Mouse (Mus musculus): ENCODE results near the gene Dao. TPM values are rescaled to one million over a fixed set of nuclear protein-coding genes. Genes with fewer than 3 reads are reported as not detected.

The Dao gene
- polyA plus RNA-seq, 1 experiment from 2014 or later, result not detected

DNA sequence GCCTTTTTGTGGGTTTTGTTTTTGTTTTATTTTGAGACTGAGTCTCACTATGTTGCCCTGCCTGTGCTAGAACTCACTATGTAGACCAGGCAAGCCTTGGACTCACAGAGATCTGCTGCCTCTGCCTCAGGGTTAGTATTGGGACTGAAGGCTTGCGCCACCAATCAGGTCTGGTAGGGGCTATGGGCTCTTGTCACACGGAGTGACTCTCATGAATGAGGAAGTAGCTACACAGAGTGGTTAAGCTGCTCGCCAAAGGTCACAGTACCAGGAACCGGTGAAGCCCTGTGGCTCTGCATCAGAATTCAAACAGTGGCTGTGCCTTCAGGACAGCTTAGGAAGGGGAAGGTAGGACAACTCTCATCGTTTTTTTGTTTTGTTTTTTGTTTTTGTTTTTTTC lies 4.1 kb upstream of the Dao start:
- H3K4me3 ChIP-seq, result no peak overlapping the region
- H3K9ac ChIP-seq, result no peak overlapping the region
- peaks cover 18% of the 10 kb centered on the region for H3K4me1 ChIP-seq
- 17% methylated on average over 5 of the region's 5 CpGs for WGBS (ENCODE audit: insufficient replicate concordance)
- H3K27ac ChIP-seq, result no peak overlapping the region
- H3K4me2 ChIP-seq, result no peak overlapping the region
- ATAC-seq, result peak; percentile 14; the same call in 1 of the 2 replicates
- H3K9me3 ChIP-seq (replicated peaks), result no peaks in the 10 kb centered on the region
- H3K27me3 ChIP-seq (replicated peaks), result peaks cover 20% of the 10 kb centered on the region
- no peaks in the 10 kb centered on the region for H3K36me3 ChIP-seq

DNA sequence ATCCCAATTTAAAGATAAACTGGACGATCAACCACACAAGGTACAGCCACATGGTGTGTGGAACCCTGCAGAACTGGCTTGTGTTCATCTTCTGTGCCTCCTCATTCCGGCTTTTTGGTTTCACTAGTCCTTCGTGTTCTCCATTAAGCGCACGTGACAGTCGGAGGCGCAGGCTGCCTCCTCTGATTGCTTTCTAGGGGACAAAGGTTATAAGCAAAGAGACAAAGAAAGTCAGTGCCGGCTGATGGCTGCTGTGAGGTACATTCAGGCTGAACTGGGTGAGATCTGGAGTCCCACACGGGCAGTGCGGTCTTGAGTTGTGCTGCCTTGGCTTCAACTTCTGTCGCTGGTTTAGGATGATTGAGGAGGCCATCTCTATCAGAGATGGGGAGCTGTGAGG lies 1.1 kb downstream of the Dao start:
- no peak for ATAC-seq
- Histone ChIP-seq H3K36me3 (no peaks in the 10 kb centered on the region), H3K9me3 (replicated peaks) (no peaks in the 10 kb centered on the region), H3K9ac (no peak overlapping the region), H3K27me3 (replicated peaks) (0 out of 2 replicates have a peak, but pooled peaks cover 10% of the 10 kb centered on the region), H3K4me3 (no peak overlapping the region), H3K4me1 (peaks cover 25% of the 10 kb centered on the region), H3K4me2 (no peak overlapping the region), H3K27ac (no peak overlapping the region)
- WGBS (ENCODE audit: insufficient replicate concordance), result 71% methylated on average over 11 of the region's 11 CpGs

DNA sequence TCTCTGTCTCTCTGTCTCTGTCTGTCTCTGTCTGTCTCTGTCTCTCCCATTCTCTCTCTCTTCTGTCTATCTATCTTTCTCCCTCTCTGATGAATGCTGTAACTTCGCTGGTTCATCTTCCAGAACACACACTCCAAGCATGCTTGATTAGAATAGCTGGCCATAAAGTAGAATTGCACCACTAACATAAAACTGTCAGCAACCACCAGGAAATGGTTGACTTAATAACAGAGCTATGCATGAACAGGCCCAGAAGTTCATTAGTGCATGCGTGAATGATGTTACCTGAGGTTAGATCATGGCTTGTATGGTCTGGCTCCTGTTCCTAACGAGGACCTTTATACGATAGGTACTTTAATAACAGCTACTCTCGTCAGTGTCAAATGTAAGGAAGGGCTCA lies 1.6 kb downstream of the Dao start:
- Histone ChIP-seq H3K9me3 (replicated peaks) (no peaks in the 10 kb centered on the region), H3K4me2 (no peak overlapping the region), H3K9ac (no peak overlapping the region), H3K4me3 (no peak overlapping the region), H3K27ac (no peak overlapping the region), H3K4me1 (peaks cover 30% of the 10 kb centered on the region), H3K36me3 (no peaks in the 10 kb centered on the region), H3K27me3 (replicated peaks) (0 out of 2 replicates have a peak, but pooled peaks cover 10% of the 10 kb centered on the region)
- no peak for ATAC-seq
- WGBS (ENCODE audit: insufficient replicate concordance), result 72% methylated on average over 5 of the region's 5 CpGs

DNA sequence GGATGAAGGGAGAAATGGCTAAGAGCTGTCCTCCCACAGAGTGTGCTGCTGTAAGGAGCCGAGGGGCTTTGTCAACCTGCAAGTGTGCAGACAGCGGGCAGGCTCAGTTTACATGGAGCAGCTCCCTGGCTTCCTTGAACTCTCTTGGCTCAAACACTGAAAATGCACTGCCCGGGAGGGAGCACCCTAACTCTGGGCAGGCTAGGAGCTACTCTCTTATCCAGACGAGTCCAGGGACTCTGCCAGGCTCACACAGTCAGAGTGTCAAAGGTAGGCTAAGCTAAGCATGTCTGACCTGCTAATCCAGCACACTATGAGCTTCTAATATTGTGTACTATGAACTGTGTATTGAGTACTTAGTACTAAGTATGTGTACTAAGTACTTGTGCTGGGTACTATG lies 3.5 kb downstream of the Dao start:
- H3K9me3 ChIP-seq (replicated peaks), result no peaks in the 10 kb centered on the region
- no peak overlapping the region for H3K4me3 ChIP-seq
- no peak overlapping the region for H3K4me2 ChIP-seq
- peaks cover 30% of the 10 kb centered on the region for H3K4me1 ChIP-seq
- no peak overlapping the region for H3K27ac ChIP-seq
- no peaks in the 10 kb centered on the region for H3K36me3 ChIP-seq
- H3K27me3 ChIP-seq (replicated peaks), result peaks cover 10% of the 10 kb centered on the region; the same call in 1 of the 2 replicates
- WGBS (ENCODE audit: insufficient replicate concordance), result 72% methylated on average over 4 of the region's 4 CpGs
- no peak overlapping the region for H3K9ac ChIP-seq
- no peak for ATAC-seq

DNA sequence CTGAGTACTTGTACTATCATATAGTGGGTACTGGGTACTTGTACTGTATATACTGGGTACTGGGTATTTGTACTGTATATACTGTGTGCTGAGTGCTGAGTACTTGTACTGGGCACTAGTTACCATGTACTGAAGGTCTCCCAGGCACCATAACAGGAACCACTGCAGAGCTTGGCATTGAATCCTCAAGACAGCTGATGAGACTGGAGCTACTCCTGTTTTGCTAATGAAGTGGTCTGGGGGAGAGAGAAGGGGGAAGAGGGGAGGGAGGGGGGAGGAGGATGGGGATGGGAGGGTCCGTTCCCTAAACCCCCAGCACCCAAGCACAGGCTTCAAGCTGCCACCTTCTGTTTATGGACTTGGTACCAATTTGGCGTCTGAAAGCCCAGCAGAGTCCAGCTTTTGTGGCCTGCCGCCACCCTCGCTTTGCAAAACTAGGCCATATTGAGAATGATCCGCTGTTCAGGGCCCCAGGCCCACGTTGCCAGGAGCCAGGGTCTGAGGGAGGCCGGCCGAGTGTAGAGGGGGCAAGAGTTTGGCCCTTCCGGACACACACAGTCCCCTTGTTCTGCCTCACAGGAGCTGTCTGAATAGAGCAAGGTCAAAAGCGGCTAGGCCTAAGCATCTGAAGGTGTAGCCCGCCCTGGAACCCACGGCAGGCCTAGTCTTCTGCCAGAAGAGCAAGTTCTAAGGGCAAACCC lies 4.4 kb downstream of the Dao start:
- no peak overlapping the region for H3K27ac ChIP-seq
- ATAC-seq, result no peak

DNA sequence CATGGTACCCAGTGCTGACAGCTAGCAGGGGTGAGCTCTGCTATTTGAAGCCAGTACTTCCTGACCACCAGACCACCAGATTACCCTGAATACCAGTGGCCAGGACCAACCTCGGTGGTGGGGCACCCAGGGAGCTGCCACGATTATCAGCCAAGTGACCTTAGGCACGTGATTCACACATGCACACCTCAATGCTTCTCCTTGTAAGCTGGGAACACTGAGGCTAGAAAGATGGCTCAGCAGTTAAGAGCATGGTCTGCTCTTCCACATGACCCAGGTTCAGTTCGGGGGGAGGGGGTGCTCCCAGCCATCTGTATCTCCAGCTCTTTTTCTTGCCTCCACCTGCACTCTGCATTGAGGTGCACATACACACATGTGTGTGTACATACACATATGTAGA lies 5.5 kb downstream of the Dao start:
- Histone ChIP-seq H3K4me2 (no peak overlapping the region), H3K9ac (no peak overlapping the region), H3K4me3 (no peak overlapping the region), H3K4me1 (peaks cover 19% of the 10 kb centered on the region), H3K9me3 (replicated peaks) (no peaks in the 10 kb centered on the region), H3K36me3 (no peaks in the 10 kb centered on the region), H3K27ac (no peak overlapping the region), H3K27me3 (replicated peaks) (peaks cover 5% of the 10 kb centered on the region; the same call in 1 of the 2 replicates)
- no peak for ATAC-seq
- WGBS (ENCODE audit: insufficient replicate concordance), result 42% methylated on average over 4 of the region's 4 CpGs

More for the DNA sequence above, 4.4 kb downstream of the Dao start:
- H3K9ac ChIP-seq, result no peak overlapping the region
- 80% methylated on average over 12 of the region's 12 CpGs for WGBS (ENCODE audit: insufficient replicate concordance)
- no peak overlapping the region for H3K4me2 ChIP-seq
- H3K4me1 ChIP-seq, result peaks cover 29% of the 10 kb centered on the region
- H3K4me3 ChIP-seq, result no peak overlapping the region
- H3K9me3 ChIP-seq (replicated peaks), result no peaks in the 10 kb centered on the region
- H3K36me3 ChIP-seq, result no peaks in the 10 kb centered on the region
- peaks cover 10% of the 10 kb centered on the region; the same call in 1 of the 2 replicates for H3K27me3 ChIP-seq (replicated peaks)

DNA sequence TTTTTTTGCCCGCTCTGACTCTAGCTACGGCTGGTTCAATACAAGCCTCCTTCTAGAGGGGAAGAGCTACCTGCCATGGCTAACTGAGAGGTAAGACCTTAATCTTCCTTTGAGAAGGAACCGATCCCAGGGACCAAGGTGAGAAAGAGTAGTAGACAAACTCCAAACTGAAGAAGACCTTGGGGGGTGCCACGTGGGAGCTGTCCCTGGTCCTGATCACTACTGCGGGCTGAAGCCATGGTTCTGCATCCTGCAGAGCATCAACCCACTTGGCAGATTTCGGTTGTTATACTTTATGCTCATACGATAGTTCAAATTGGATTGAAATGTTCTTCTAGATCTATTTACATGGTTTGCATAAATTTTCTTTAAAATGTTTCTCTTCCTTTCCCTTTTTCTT lies 11.6 kb downstream of the Dao start:
- Histone ChIP-seq H3K27ac (no peak overlapping the region), H3K36me3 (no peaks in the 10 kb centered on the region), H3K4me2 (no peak overlapping the region), H3K4me3 (no peak overlapping the region), H3K9ac (no peak overlapping the region), H3K9me3 (replicated peaks) (no peaks in the 10 kb centered on the region), H3K27me3 (replicated peaks) (no peaks in the 10 kb centered on the region; the same call in 1 of the 2 replicates), H3K4me1 (no peaks in the 10 kb centered on the region)
- WGBS (ENCODE audit: insufficient replicate concordance), result 55% methylated on average over 7 of the region's 7 CpGs
- no peak for ATAC-seq

DNA sequence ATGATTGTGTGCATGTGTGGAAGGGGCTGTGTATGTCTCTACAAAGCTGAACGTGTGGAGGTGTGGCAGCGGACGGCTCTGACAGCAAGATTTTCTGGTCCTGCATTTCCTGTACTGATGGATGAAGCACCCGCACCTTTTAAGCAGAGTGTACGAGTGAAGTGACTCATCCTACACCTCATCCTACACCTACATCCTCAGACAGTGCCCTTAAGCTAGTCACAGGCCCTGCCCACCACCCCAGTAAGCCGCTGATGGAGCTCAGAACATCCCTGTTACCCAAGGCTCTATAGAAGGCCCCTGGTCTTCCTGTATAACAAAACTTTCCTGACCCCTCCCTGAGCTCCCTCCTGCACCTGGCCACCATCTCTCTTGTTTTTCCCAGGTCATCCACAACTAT lies 20.9 kb downstream of the Dao start:
- Histone ChIP-seq H3K27ac (no peak overlapping the region), H3K27me3 (replicated peaks) (peaks cover 48% of the 10 kb centered on the region), H3K9ac (no peak overlapping the region), H3K4me1 (peaks cover 6% of the 10 kb centered on the region; the same call in 1 of the 2 replicates), H3K4me3 (no peak overlapping the region), H3K9me3 (replicated peaks) (no peaks in the 10 kb centered on the region), H3K36me3 (no peaks in the 10 kb centered on the region), H3K4me2 (no peak overlapping the region)
- no peak for ATAC-seq
- WGBS (ENCODE audit: insufficient replicate concordance), result 48% methylated on average over 6 of the region's 6 CpGs

DNA sequence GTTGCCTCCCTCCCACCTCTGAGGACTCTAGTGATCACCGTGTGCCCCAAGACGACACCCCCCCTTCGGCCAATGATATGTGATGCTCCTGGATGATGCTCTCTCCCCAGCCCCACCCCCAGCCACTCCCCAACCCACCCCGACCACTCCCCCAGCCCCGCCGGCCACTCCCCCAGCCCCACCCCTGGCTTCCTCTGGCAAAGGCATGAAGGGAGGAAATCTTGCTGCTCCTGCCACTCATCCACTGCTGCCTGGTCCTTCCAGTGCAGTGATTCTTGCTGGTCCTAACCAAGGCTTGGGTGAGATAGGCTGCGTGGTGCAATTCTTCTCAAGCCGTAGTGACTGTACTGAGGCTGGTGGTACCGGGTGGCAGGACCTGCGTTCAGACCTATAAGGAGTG lies 21.4 kb downstream of the Dao start:
- H3K9ac ChIP-seq, result no peak overlapping the region
- no peak overlapping the region for H3K4me3 ChIP-seq
- no peak overlapping the region for H3K4me2 ChIP-seq
- H3K9me3 ChIP-seq (replicated peaks), result no peaks in the 10 kb centered on the region
- peaks cover 48% of the 10 kb centered on the region for H3K27me3 ChIP-seq (replicated peaks)
- no peak for ATAC-seq
- H3K4me1 ChIP-seq, result peaks cover 6% of the 10 kb centered on the region; the same call in 1 of the 2 replicates
- no peaks in the 10 kb centered on the region for H3K36me3 ChIP-seq
- no peak overlapping the region for H3K27ac ChIP-seq
- WGBS (ENCODE audit: insufficient replicate concordance), result 15% methylated on average over 8 of the region's 10 CpGs

DNA sequence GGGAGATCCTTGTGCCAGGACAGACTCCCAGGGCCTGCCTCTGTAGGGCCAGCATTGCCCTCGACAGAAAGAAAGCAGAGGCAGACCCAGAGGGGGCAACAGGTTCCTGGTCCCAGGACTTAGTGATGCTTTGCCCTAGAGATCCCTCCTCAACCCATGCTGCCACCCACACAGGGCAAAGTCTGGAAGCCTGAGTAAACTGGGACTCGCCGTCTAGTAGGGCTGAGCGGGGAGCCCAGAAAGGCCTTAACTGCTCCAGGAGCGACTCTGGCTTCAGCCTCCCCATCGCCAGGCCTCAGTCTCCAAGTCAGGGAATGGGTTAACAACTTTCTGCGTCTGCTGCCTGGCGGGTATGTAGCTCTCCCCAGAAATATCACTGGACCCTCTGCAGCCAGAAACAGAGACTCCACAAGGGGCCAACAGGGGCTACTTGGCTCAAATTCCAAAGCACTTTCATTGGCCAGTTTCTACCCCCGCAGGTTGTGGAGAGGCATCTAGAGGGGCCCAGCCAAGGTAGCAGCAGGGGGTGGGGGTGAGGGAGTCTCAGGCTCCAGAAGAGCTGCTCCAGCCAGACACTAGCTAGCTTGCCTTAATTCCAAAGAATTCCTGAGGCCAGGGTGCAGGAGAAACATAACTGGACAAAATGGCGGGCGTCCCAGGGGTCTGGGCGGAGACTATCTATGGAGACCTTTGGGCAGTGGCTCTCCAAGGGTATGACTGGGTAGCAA lies 23.9 kb downstream of the Dao start:
- no peak overlapping the region for H3K9ac ChIP-seq

DNA sequence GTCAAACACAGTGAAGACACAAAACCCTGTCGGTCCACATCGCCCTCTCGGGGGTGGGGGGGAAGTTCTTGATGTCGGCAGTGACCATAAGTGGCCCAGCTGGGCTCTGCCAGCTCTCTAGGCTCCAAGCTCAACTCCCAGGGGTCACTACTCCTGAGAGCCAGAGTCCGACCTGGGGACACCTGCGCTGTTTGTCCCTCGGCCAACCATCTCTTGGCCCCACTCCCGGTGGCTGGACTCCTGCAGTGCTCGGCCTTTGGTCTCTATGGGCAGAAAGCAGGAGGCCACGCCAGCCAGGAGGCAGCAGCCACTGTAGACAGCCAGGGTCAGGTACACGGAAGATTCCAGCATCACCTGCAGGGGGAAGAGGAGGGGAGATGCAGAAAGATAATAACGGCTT lies 24.6 kb downstream of the Dao start:
- H3K4me3 ChIP-seq, result no peak overlapping the region
- no peak overlapping the region for H3K9ac ChIP-seq
- H3K4me2 ChIP-seq, result no peak overlapping the region
- H3K36me3 ChIP-seq, result no peaks in the 10 kb centered on the region
- no peak overlapping the region for H3K27ac ChIP-seq
- 69% methylated on average over 12 of the region's 12 CpGs for WGBS (ENCODE audit: insufficient replicate concordance)
- ATAC-seq, result no peak
- H3K4me1 ChIP-seq, result peaks cover 6% of the 10 kb centered on the region; the same call in 1 of the 2 replicates
- no peaks in the 10 kb centered on the region for H3K9me3 ChIP-seq (replicated peaks)
- peaks cover 45% of the 10 kb centered on the region for H3K27me3 ChIP-seq (replicated peaks)

More for the DNA sequence above, 23.9 kb downstream of the Dao start:
- no peak overlapping the region for H3K27ac ChIP-seq
- WGBS (ENCODE audit: insufficient replicate concordance), result 72% methylated on average over 12 of the region's 12 CpGs
- no peak for ATAC-seq
- H3K27me3 ChIP-seq (replicated peaks), result peaks cover 45% of the 10 kb centered on the region
- no peaks in the 10 kb centered on the region for H3K9me3 ChIP-seq (replicated peaks)
- H3K4me1 ChIP-seq, result peaks cover 6% of the 10 kb centered on the region; the same call in 1 of the 2 replicates
- H3K4me3 ChIP-seq, result no peak overlapping the region
- H3K36me3 ChIP-seq, result no peaks in the 10 kb centered on the region
- no peak overlapping the region for H3K4me2 ChIP-seq

DNA sequence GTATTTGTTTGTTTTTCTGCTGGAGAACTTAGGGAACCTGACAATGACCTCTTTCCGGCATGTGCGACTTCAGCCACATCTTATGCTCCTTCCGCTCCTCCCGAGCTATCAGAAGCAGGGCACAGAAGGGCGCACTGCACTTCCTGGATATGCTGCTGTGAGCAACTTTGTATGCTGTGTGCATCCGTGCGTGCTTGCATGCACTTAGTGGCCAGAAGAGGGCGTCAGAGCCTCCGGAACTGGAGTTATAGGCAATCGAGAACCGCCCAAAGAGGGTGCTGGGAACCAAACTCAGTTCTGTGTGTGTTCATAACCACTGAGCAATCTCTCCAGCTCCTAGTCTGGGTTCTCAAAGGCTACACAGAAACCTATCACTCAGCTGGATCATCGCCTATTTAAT lies 27.1 kb downstream of the Dao start:
- no peaks in the 10 kb centered on the region for H3K36me3 ChIP-seq
- ATAC-seq, result no peak
- 74% methylated on average over 12 of the region's 12 CpGs for WGBS (ENCODE audit: insufficient replicate concordance)

More for the DNA sequence above, 27.1 kb downstream of the Dao start:
- H3K27ac ChIP-seq, result no peak overlapping the region
- H3K4me3 ChIP-seq, result no peak overlapping the region
- no peaks in the 10 kb centered on the region for H3K4me1 ChIP-seq
- no peak overlapping the region for H3K4me2 ChIP-seq
- no peaks in the 10 kb centered on the region for H3K9me3 ChIP-seq (replicated peaks)
- H3K9ac ChIP-seq, result no peak overlapping the region
- H3K27me3 ChIP-seq (replicated peaks), result peaks cover 32% of the 10 kb centered on the region
